Mouse (Mus musculus): ENCODE results near the gene Cubn.

Cubn gene

GRCm38 (mm10) chr2:13480744-13481143, 10.9 kb downstream of the Cubn start:
- DNase-seq: no peak

- DNase-seq: no peak
Observed at GRCm38 (mm10) chr2:13479165-13479564, 12.4 kb downstream of the Cubn start.

GRCm38 (mm10) chr2:13470108-13470507, 21.5 kb downstream of the Cubn start:
- no peak for DNase-seq

DNA sequence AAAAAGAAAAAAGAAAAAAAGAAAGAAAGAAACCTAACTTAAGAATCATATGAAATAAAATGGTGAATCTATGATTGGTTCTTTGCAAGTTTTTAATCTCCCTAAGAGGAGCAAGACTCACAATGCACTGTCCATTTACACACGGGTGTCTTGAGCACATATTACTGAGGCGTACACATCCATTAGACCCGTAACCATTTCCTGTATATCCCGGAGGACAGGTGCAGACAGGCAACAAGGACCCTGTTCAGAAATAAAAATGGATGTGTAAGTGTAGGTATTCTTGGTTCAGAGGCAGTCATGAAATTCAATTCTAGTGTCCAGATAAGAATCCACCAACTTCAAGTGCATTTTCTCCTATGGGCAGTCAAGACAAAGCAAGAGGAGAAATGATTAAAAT, 22.0 kb downstream of the Cubn start:
- DNase-seq: no peak

DNA sequence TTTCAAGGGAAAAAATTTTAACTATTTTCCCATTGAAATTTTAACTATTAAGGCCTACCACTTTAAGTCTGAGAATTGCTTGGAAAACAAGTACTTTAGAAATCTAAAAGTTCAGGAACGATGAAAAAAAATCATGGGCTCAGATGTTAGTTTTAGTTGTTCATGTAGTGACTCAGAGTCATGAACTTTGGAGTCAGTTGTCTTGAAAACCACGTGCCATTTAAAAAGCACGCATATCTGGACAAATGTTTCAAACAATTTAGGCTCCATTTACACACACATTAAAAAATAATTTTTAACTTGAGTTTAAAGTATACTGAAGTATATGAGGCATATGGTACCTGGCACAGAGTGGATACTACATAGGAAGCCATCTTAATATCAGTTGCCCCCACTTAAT, 24.9 kb downstream of the Cubn start:
- no peak for DNase-seq

- DNase-seq: no peak
Observed at GRCm38 (mm10) chr2:13458088-13458487, 33.5 kb downstream of the Cubn start.

- DNase-seq: no peak
Observed at GRCm38 (mm10) chr2:13456821-13457220, 34.8 kb downstream of the Cubn start.

DNA sequence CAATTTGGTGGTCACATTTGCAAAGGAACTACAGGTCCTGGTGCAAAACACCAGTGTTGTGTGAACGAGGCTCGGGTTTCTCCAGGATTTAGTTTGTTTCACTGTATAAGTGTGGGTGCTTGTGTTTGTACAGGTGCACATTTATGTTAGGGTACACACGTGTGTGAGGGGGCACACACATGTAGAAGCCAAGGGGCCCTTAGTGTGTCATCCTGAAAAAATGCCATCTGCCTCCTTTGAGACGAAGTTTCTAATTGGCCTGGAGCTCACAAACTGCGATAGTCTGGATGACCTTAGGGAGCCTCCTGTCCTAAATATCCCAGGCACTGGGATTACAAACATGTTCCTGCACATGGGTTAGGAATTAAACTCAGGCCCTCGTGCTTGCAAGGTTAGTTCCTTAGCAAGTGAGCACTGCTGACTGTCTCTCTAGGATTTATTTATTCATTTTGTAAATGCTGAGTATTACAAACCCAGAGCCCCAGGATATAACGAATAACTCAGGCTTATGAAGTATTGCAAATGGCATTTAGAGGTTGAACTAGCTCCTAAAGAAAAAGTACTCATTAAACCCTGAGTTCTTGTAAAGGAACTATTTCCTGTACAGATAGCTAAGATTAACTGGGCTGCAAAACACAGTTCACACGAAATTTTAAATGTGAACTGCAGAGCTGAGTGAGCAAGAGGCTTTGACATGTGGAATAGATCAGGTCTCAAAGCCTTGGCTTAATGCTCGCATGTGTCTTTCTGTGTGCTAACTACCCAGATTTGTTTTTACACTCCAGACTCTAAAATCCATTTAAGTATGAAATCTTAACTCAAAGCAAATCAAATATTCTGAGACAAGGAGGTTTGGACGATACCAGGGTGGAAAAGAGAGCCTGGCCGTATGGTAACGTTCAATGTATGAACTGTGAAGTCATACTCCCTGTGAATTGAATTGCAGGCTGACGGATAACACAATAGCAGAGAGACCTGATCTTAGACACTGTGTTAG, 39.8 kb downstream of the Cubn start:
- DNase-seq: no peak

DNA sequence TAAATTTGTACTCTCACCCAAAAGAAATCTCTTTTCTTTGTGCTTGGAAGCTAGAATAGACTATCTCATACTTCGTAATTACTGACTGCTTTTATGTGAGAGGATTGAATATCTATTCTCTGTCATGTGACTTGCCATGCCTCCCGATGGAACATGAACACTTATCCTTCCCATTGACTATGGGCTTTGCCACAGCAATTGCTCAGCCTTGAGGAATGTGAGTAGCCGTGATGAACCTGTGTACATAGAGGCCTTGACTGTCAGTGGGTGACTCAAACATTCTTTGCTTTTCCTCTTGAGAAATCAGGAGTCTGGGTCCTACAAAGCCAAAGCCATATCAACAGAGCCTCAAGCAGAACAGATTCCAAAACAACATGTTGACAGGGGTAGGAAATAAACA, 40.7 kb downstream of the Cubn start:
- no peak for DNase-seq

DNA sequence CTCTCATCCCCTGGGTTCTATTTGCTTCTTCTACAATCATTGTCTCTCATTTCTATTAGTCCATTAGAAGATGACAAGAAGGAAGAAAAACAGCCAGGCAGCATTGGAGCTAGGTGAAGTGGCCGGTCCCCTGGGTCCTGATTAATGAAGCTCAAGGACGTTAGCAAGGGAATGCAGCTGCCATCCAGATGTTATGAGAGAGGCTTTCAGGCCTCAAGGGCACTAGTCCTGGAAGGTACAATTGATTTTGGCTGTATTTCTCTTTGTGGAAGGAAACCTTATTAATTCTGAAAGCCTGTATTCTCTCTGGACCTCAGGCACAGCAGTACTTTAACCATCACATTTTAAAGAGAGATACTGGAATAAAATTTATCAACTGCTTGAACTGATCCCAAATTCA, 41.1 kb downstream of the Cubn start:
- no peak for DNase-seq

DNA sequence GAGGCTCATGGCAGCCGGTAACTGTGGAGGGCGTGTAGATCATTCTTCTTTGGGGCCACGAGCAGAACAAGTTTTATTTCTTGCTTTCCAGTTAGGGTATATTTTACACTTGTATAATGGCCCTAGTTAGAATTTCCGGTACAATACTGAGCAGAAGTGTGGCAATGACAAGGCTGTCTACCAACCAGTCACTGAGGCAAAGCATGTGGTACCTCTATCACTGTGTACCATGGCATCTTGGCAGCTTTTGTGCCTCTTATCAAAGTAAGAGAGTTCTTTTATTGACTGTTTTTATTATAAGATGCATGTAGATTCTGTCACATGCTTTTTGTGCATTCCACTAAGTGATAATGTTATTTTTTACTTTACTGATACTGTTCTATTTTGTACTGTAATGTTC, 46.5 kb downstream of the Cubn start:
- DNase-seq: no peak

DNA sequence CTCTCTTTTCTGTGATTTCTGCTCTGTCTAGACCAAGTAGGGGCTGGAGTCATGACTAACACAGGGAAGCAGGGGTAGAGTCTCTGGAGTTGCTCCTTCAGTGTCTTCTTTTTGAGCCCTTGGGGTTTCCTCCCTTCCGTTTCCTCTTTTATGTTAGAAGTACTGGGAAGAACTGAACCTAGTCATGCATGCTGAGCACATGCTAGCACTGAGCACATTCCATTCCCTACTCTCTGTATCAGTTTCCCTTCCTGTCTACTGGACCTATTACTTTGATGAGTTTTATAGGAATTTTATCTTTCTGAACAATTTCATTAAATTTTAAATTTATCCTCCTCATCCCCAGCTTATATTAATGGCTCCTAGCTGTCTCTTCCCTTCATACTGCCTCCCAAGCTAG, 52.6 kb downstream of the Cubn start:
- DNase-seq: no peak

GRCm38 (mm10) chr2:13438275-13438845, 53.3 kb downstream of the Cubn start:
- no peak for DNase-seq

GRCm38 (mm10) chr2:13432002-13432401, 59.6 kb downstream of the Cubn start:
- no peak for DNase-seq

GRCm38 (mm10) chr2:13421974-13422760, 69.4 kb downstream of the Cubn start:
- no peak for DNase-seq

DNA sequence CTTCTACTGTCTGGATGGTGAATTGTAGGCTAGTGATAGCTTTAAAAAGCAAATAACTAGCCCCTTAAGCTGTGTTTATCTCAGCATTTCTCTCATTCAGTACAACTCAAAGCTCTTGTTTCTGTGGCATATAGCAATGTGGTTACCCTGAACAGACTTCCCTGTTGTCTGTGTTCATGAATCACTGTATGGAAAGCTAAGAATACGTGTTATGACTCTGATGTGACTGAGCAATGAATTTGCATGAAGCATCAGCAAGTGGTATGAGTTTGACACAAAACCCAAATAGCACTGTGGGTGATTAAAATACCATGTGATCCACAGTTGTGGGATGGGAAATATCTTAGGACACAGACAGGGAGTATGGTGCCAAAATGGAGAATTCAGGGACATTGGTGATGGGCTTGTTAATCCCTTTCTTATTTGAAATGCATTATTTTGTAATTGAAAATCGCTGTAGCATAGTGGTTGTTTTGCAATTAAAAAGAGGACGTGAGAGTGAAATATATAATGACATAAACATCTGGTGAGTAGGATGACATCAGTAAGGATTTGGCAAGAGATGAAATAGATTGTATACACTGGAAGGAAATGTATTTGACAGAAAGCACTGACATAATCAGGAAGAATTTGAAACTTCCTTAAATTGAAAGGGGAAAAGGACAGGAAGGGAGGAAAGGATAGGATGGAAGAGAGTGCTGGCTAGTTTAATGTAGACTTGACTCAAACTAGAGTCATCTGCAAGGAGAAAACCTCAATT, 74.7 kb downstream of the Cubn start:
- DNase-seq: no peak

DNA sequence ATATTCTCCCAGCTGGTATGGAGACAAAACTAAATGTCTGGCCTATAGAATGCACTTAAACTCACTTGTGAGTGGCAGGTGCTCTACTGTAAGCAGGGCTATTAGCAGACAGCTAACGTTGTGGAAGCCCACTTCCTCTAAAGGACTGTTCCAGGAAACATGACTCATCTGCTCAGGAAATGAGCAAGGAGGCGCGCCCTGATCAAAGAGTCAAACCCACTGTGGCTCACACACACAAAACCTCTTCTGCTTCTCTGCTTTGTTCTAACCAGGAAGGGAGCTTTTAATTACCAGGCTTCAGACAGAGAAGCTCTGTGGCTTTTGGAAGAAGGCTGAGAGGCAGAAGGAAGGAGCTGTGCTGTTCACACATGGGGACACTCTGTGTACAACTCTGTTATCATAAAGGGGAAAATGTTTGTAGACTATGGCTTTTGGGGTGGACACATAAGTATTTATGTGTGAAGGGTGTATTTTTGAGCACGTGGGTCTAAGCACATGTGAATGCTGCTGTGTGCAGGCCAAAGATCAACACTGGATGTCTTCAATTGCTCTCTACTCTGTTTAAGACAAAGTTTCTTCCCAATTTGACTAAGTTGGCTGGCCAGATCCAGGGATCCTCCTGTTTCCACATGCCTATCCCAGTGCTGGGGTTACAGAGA, 78.0 kb downstream of the Cubn start:
- no peak for DNase-seq

GRCm38 (mm10) chr2:13410660-13411059, 81.0 kb downstream of the Cubn start:
- DNase-seq: no peak

- no peak for DNase-seq
Observed at GRCm38 (mm10) chr2:13409767-13410519, 81.7 kb downstream of the Cubn start.

DNA sequence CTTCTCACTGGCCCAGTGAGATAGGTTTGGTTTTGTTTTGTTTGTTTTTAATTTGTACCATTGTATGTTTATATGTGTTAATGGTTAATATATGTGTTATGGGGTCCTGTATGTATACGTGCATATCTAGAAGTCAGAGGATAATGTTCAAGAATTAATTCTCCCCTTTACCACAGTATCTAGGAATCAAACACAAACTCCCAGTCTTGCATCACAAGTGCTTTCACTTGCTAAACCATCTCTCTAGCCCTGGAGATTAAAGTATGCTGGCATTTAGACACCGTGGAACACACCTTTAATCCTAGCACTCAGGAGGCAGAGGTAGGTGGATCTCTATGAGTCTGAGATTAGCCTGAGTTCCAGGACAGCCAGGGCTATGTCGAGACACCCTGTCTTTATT, 83.3 kb downstream of the Cubn start:
- DNase-seq: no peak

GRCm38 (mm10) chr2:13407698-13408097, 83.9 kb downstream of the Cubn start:
- DNase-seq: no peak

DNA sequence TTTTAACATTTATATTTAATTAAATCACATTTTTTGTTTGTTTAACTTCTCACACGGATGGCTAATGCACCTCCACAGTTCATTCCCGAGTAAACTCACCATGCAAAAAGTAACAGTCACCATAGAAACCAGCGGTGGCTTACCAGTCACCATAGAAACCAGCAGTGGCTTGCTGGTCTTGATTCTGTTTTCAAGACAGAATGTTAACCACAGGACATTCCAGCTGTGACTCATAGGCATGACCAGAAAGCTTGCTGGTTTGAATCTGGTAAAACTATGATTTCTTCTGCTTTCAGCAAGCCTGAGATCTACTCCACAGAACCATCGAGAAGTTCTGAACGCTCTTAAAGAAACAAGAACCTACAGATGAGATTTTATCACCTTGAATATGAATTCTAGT, 84.3 kb downstream of the Cubn start:
- no peak for DNase-seq

Measured in cerebellum, adult 9-11 months (tissue).